Mouse (Mus musculus) forebrain, embryonic 12.5 days (tissue): ENCODE measurements around the gene Gins3. TPM values are rescaled to one million over a fixed set of nuclear protein-coding genes. Genes with fewer than 3 reads are reported as not detected.

ENCODE experiments used
- ATAC-seq: fragments of 200-750 bp; cut with Nextera tagmentation; 2 replicates; pipeline ENCODE4 v1.8.0; 2017; ENCODE audit warnings: moderate TSS enrichment; ENCODE audit not compliant: low FRiP score
- H3K27ac ChIP-seq: fragments of 300-500 bp; sonication (generic); 2 replicates; pipeline ENCODE4 v1.5.1; 2016; ENCODE audit warnings: mild to moderate bottlenecking
- H3K27me3 ChIP-seq: fragments of 300-500 bp; sonication (generic); 2 replicates; pipeline ENCODE4 v1.6.1; 2016; ENCODE audit warnings: mild to moderate bottlenecking
- H3K36me3 ChIP-seq: fragments of 300-500 bp; sonication (generic); replicated peaks from 2 replicates; pipeline ENCODE4 v1.6.1; 2016; ENCODE audit warnings: mild to moderate bottlenecking
- H3K4me1 ChIP-seq: fragments of 300-500 bp; sonication (generic); 2 replicates; pipeline ENCODE4 v1.6.1; 2016
- H3K4me2 ChIP-seq: fragments of 300-500 bp; sonication (generic); 2 replicates; pipeline ENCODE4 v1.6.1; 2016; ENCODE audit warnings: mild to moderate bottlenecking, moderate library complexity
- H3K4me3 ChIP-seq: fragments of 300-500 bp; sonication (generic); replicated peaks from 2 replicates; pipeline ENCODE4 v1.5.1; 2016; ENCODE audit warnings: mild to moderate bottlenecking
- H3K9ac ChIP-seq: fragments of 300-500 bp; sonication (generic); 2 replicates; pipeline ENCODE4 v1.6.1; 2016; ENCODE audit warnings: mild to moderate bottlenecking
- H3K9me3 ChIP-seq: fragments of 300-500 bp; sonication (generic); 2 replicates; pipeline ENCODE4 v1.6.1; 2016
- whole genome bisulfite sequencing: fragments of 180-500 bp; shearing (Covaris S2); methylation state at CpG from one replicate; pipeline ENCODE4 v1.1.7; 2016; 5-methylcytosine and 5-hydroxymethylcytosine counted together
- polyA plus RNA-seq: library from polyadenylated mRNA; unstranded; fragments of >200 nt; fragmentation: Nextera tagmentation; extraction: Ambion mirVana; gene quantifications from 2 replicates; pipeline ENCODE4 v1.2.1, GENCODE M21; 2016

The Gins3 gene
- polyA plus RNA-seq, 1 experiment from 2014 or later = 28.5 TPM

DNA sequence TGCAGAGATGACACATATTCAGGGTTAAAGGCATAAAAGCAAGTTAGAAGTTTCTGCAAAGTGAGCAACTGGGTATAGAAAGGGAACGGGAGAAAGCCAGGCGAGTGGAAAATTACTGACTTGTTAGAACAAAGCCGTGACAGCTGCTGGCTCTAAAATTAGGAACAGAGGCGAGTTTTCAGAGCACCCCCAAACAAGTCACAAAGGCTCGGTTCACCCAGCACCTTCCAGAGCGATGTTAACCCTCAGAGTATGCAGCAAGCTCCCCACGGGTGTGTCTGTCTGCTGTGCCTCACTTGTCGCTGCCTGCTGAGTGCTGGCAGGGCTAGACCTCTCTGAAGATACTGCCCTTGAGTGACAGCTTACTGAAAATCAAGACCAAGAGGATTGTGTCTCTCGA lies 26.0 kb upstream of the Gins3 start:
- Histone ChIP-seq H3K9me3 (no peaks in the 10 kb centered on the region), H3K4me1 (peaks cover 4% of the 10 kb centered on the region), H3K27ac (no peak overlapping the region), H3K9ac (no peak overlapping the region), H3K4me3 (no peak overlapping the region), H3K27me3 (0 out of 2 replicates have a peak, but pooled peaks cover 3% of the 10 kb centered on the region), H3K36me3 (no peaks in the 10 kb centered on the region), H3K4me2 (no peak overlapping the region)
- ATAC-seq = no peak
- WGBS = 60% methylated on average over 9 of the region's 9 CpGs

- H3K9me3 ChIP-seq = no peaks in the 10 kb centered on the region
- 0 out of 2 replicates have a peak, but pooled peaks cover 6% of the 10 kb centered on the region for H3K27me3 ChIP-seq
- no peak overlapping the region for H3K4me2 ChIP-seq
- peaks cover 4% of the 10 kb centered on the region for H3K4me1 ChIP-seq
- no peak for ATAC-seq
- H3K4me3 ChIP-seq = no peak overlapping the region
- 89% methylated on average over 5 of the region's 5 CpGs for WGBS
- no peak overlapping the region for H3K27ac ChIP-seq
- H3K36me3 ChIP-seq = no peaks in the 10 kb centered on the region
- no peak overlapping the region for H3K9ac ChIP-seq
Observed at GRCm38 (mm10) chr8:95609406-95609805, 23.8 kb upstream of the Gins3 start.

DNA sequence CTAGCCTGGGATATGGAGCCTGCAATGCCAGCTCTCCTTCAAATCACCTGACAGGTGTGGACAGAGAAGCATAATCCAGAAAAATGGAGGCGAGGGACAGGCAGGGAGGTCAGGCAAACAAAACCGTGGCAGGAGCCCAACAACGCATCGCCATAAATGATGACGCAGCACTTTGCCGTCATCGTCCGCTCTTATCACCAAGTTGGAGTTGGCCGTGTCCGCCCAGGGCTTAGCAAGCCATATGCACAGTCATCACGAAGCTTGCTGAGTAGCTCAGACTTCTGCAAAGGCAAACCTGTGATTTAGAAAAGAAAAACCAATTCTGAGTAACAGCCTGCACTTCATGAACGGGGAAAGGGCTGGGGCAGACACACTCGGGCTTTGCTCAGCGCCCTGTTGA lies 22.5 kb upstream of the Gins3 start:
- no peak overlapping the region for H3K4me2 ChIP-seq
- H3K27ac ChIP-seq = no peak overlapping the region
- 89% methylated on average over 14 of the region's 14 CpGs for WGBS
- peaks cover 4% of the 10 kb centered on the region for H3K4me1 ChIP-seq
- H3K27me3 ChIP-seq = 0 out of 2 replicates have a peak, but pooled peaks cover 6% of the 10 kb centered on the region
- no peaks in the 10 kb centered on the region for H3K9me3 ChIP-seq
- no peak overlapping the region for H3K9ac ChIP-seq
- no peak for ATAC-seq
- no peak overlapping the region for H3K4me3 ChIP-seq
- H3K36me3 ChIP-seq = no peaks in the 10 kb centered on the region

DNA sequence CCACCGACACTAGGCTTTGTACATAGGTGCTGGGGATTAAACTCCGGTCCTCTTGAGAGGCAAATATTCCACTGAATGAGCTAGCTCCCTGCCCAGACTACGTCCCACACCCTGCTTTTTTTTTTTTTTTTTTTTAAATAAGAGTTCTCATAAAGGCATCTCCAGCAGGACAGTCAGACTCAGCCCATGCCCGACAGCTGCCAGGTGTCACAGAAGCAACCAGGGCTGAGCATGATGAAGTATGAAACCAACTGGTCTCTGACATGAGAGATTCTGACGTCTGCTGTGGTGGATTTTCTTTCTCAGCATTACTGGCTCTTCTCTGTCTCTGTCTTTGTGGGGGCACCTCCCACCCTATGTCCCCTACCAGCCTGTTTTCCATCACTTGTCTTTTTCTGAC lies 21.5 kb upstream of the Gins3 start:
- Histone ChIP-seq H3K9ac (no peak overlapping the region), H3K9me3 (no peaks in the 10 kb centered on the region), H3K27me3 (0 out of 2 replicates have a peak, but pooled peaks cover 6% of the 10 kb centered on the region), H3K4me1 (peaks cover 4% of the 10 kb centered on the region), H3K36me3 (no peaks in the 10 kb centered on the region), H3K4me3 (no peak overlapping the region), H3K4me2 (no peak overlapping the region), H3K27ac (no peak overlapping the region)
- ATAC-seq = no peak
- WGBS = 63% methylated on average over 5 of the region's 5 CpGs

- Histone ChIP-seq H3K4me1 (peaks cover 4% of the 10 kb centered on the region), H3K9me3 (no peaks in the 10 kb centered on the region), H3K27me3 (peaks cover 18% of the 10 kb centered on the region; the same call in 1 of the 2 replicates), H3K9ac (no peak overlapping the region), H3K27ac (no peak overlapping the region), H3K4me3 (no peak overlapping the region), H3K36me3 (no peaks in the 10 kb centered on the region), H3K4me2 (no peak overlapping the region)
- ATAC-seq = no peak
- 92% methylated on average over 7 of the region's 7 CpGs for WGBS
Observed at GRCm38 (mm10) chr8:95616383-95616782, 16.9 kb upstream of the Gins3 start.

- Histone ChIP-seq H3K4me1 (no peaks in the 10 kb centered on the region), H3K27me3 (peaks cover 12% of the 10 kb centered on the region; the same call in 1 of the 2 replicates), H3K36me3 (no peaks in the 10 kb centered on the region), H3K27ac (no peak overlapping the region), H3K9me3 (no peaks in the 10 kb centered on the region), H3K4me3 (no peak overlapping the region), H3K9ac (no peak overlapping the region), H3K4me2 (no peak overlapping the region)
- no peak for ATAC-seq
- 96% methylated on average over 2 of the region's 2 CpGs for WGBS
Observed at GRCm38 (mm10) chr8:95620046-95620445, 13.2 kb upstream of the Gins3 start.

- Histone ChIP-seq H3K4me1 (no peaks in the 10 kb centered on the region), H3K9ac (no peak overlapping the region), H3K27ac (no peak overlapping the region), H3K36me3 (no peaks in the 10 kb centered on the region), H3K4me2 (no peak overlapping the region), H3K9me3 (no peaks in the 10 kb centered on the region), H3K27me3 (peaks cover 19% of the 10 kb centered on the region), H3K4me3 (no peak overlapping the region)
- WGBS = 86% methylated on average over 2 of the region's 2 CpGs
- ATAC-seq = no peak
Observed at GRCm38 (mm10) chr8:95624833-95625232, 8.4 kb upstream of the Gins3 start.

DNA sequence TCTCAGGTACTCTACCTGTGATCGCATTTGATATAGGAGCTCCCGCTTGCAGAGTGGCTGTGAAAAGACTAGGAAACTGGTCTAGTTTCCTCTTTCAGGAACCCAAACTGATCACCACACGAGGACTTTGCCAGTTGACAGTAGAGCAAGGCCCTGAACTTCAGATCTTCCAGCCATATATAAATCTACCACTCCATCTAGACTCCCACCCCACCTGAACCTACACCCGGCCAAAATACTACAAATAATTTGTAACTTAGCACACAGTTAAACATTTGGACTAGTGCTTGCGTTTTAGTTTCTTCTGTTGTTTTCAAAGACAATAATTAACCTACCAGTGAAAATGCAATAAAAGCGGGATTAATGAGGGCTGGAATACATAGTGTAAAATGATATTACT lies 413 bp upstream of the Gins3 start:
- Histone ChIP-seq H3K27me3 (peaks cover 15% of the 10 kb centered on the region), H3K9me3 (no peaks in the 10 kb centered on the region), H3K27ac (no peak overlapping the region), H3K4me3 (peak overlapping the region; percentile 89), H3K4me2 (peak overlapping the region; percentile 73), H3K4me1 (peaks cover 11% of the 10 kb centered on the region), H3K9ac (no peak overlapping the region), H3K36me3 (no peaks in the 10 kb centered on the region)
- WGBS = 83% methylated on average over 6 of the region's 6 CpGs
- 0 out of 2 replicates have a peak, but pooled peaks have one; percentile 47 for ATAC-seq

GRCm38 (mm10) chr8:95634063-95634340 lies 749 bp downstream of the Gins3 start:
- Histone ChIP-seq H3K9ac (peak overlapping the region; percentile 86), H3K27me3 (0 out of 2 replicates have a peak, but pooled peaks cover 7% of the 10 kb centered on the region), H3K9me3 (no peaks in the 10 kb centered on the region), H3K4me1 (peaks cover 11% of the 10 kb centered on the region), H3K4me3 (peak overlapping the region; percentile 89), H3K27ac (no peak overlapping the region), H3K4me2 (peak overlapping the region; percentile 73), H3K36me3 (no peaks in the 10 kb centered on the region)
- 5% methylated on average over 6 of the region's 6 CpGs for WGBS
- ATAC-seq = no peak

DNA sequence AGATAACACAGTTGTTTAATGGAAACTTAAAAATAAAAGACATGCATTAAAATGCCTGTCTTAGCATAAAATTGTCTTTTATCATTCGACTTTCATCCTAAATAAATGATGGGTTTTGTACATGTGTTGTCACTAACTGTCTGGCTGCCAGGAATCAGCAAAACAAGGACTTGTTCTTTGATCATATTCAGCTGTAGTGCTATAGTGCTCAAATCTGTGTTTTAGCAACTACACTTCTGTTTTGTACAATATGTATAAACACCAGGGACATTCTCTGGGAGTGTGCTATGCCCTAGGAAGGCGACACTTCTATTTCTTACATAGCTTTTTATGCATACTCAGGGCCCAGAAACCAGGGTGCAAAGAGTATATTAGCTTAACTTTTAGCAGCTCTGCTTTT lies 11.7 kb downstream of the Gins3 start:
- Histone ChIP-seq H3K9ac (no peak overlapping the region), H3K9me3 (no peaks in the 10 kb centered on the region), H3K36me3 (peaks cover 20% of the 10 kb centered on the region), H3K4me3 (no peak overlapping the region), H3K4me1 (no peaks in the 10 kb centered on the region), H3K27me3 (no peaks in the 10 kb centered on the region), H3K27ac (no peak overlapping the region), H3K4me2 (no peak overlapping the region)
- no peak for ATAC-seq
- WGBS = 94% methylated on average over 2 of the region's 2 CpGs

GRCm38 (mm10) chr8:95648251-95648650 lies 15.0 kb downstream of the Gins3 start:
- Histone ChIP-seq H3K4me1 (no peaks in the 10 kb centered on the region), H3K27ac (no peak overlapping the region), H3K9ac (no peak overlapping the region), H3K4me2 (no peak overlapping the region), H3K9me3 (no peaks in the 10 kb centered on the region), H3K36me3 (peaks cover 14% of the 10 kb centered on the region), H3K4me3 (no peak overlapping the region), H3K27me3 (no peaks in the 10 kb centered on the region)
- no peak for ATAC-seq
- WGBS = 79% methylated on average over 3 of the region's 3 CpGs

GRCm38 (mm10) chr8:95653351-95653750 lies 20.1 kb downstream of the Gins3 start:
- WGBS = 82% methylated on average over 5 of the region's 5 CpGs
- H3K4me1 ChIP-seq = peaks cover 7% of the 10 kb centered on the region; the same call in 1 of the 2 replicates
- no peak overlapping the region for H3K27ac ChIP-seq
- H3K36me3 ChIP-seq = no peaks in the 10 kb centered on the region
- no peak overlapping the region for H3K4me2 ChIP-seq
- H3K9me3 ChIP-seq = no peaks in the 10 kb centered on the region
- H3K4me3 ChIP-seq = no peak overlapping the region
- no peak for ATAC-seq
- H3K27me3 ChIP-seq = no peaks in the 10 kb centered on the region
- H3K9ac ChIP-seq = no peak overlapping the region

DNA sequence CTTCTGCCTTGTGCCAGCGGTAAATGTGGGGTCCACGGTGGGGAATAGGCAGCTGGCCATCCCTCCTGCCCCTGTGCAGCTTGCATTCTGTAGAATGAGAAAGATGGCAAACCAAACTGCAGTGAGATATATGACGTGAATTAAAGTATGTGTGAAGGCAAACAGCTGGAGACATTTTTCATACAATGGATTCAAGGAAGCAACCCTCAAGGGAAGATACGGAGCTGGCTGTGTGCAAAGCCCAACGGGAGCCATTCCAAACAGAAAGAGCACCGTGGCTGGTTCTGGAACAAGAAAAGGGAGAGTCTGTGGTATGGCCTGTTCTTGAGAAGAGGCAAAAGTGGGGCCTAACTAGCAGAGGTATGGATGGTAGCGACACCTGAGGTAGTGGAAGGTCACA lies 22.6 kb downstream of the Gins3 start:
- Histone ChIP-seq H3K4me3 (no peak overlapping the region), H3K9me3 (no peaks in the 10 kb centered on the region), H3K4me2 (no peak overlapping the region), H3K36me3 (no peaks in the 10 kb centered on the region), H3K9ac (no peak overlapping the region), H3K27ac (no peak overlapping the region), H3K4me1 (peaks cover 7% of the 10 kb centered on the region; the same call in 1 of the 2 replicates), H3K27me3 (no peaks in the 10 kb centered on the region)
- no peak for ATAC-seq
- 79% methylated on average over 7 of the region's 7 CpGs for WGBS
